Mouse (Mus musculus) hindbrain, embryonic 15.5 days (tissue): ENCODE measurements around the gene Grb2. TPM values are rescaled to one million over a fixed set of nuclear protein-coding genes. Genes with fewer than 3 reads are reported as not detected.
A peak's percentile ranks its signal among the peaks of the same experiment; 100 is the strongest.

Experiments
- ATAC-seq: fragments of 200-750 bp; cut with Nextera tagmentation; 2 replicates; pipeline ENCODE4 v1.8.0; 2017; ENCODE audit warnings: low read depth, moderate number of reproducible peaks, moderate TSS enrichment; ENCODE audit not compliant: low FRiP score
- H3K27ac ChIP-seq: fragments of 300-500 bp; sonication (generic); replicated peaks from 2 replicates; pipeline ENCODE4 v1.5.1; 2015; ENCODE audit warnings: mild to moderate bottlenecking, inconsistent platforms
- H3K27me3 ChIP-seq: fragments of 300-500 bp; sonication (generic); 2 replicates; pipeline ENCODE4 v1.6.1; 2015; ENCODE audit warnings: control low read depth, inconsistent platforms
- H3K36me3 ChIP-seq: fragments of 300-500 bp; sonication (generic); 2 replicates; pipeline ENCODE4 v1.6.1; 2015; ENCODE audit warnings: control low read depth, inconsistent platforms
- H3K4me1 ChIP-seq: fragments of 300-500 bp; sonication (generic); replicated peaks from 2 replicates; pipeline ENCODE4 v1.6.1; 2015; ENCODE audit warnings: control low read depth, inconsistent platforms
- H3K4me2 ChIP-seq: fragments of 300-500 bp; sonication (generic); 2 replicates; pipeline ENCODE4 v1.6.1; 2015; ENCODE audit warnings: moderate library complexity, mild to moderate bottlenecking, inconsistent platforms
- H3K4me3 ChIP-seq: fragments of 300-500 bp; sonication (generic); 2 replicates; pipeline ENCODE4 v1.5.1; 2015; ENCODE audit warnings: mild to moderate bottlenecking, inconsistent platforms
- H3K9ac ChIP-seq: fragments of 300-500 bp; sonication (generic); 2 replicates; pipeline ENCODE4 v1.6.1; 2015; ENCODE audit warnings: inconsistent platforms
- H3K9me3 ChIP-seq: fragments of 300-500 bp; sonication (generic); 2 replicates; pipeline ENCODE4 v1.6.1; 2016; ENCODE audit warnings: control low read depth, inconsistent platforms
- WGBS: fragments of 180-500 bp; shearing (Covaris S2); methylation state at CpG from one replicate; pipeline ENCODE4 v1.1.7; 2015; 5-methylcytosine and 5-hydroxymethylcytosine counted together
- polyA plus RNA-seq: library from polyadenylated mRNA; unstranded; fragments of >200 nt; fragmentation: Nextera tagmentation; extraction: Ambion mirVana; gene quantifications from 2 replicates; pipeline ENCODE4 v1.2.1, GENCODE M21; 2015

Gene Grb2
- polyA plus RNA-seq = 186 and 190 TPM in 2 replicates

- Histone ChIP-seq H3K9ac (peak within 1 kb of the TSS; percentile 92), H3K27me3 (no peaks in the 10 kb centered on the region), H3K4me2 (peak within 1 kb of the TSS; percentile 93), H3K9me3 (no peaks in the 10 kb centered on the region), H3K27ac (peak within 1 kb of the TSS; percentile 96), H3K4me3 (peak within 1 kb of the TSS; percentile 81), H3K36me3 (no peaks in the 10 kb centered on the region), H3K4me1 (peaks cover 29% of the 10 kb centered on the region)
- under 1% methylated on average over 57 of the region's 91 CpGs for WGBS
- peak; percentile 95 for ATAC-seq
Observed at GRCm38 (mm10) chr11:115708209-115708876, at the start of gene Grb2. TSS of gene Grb2 (minus strand) at chr11:115708597.

GRCm38 (mm10) chr11:115753485-115753884 lies 45.1 kb upstream of the Grb2 start:
- 75% methylated on average over 4 of the region's 4 CpGs for WGBS
- no peak for ATAC-seq
- no peaks in the 10 kb centered on the region for H3K36me3 ChIP-seq

GRCm38 (mm10) chr11:115752653-115753052 lies 44.3 kb upstream of the Grb2 start:
- Histone ChIP-seq H3K4me3 (no peak overlapping the region), H3K27me3 (no peaks in the 10 kb centered on the region), H3K27ac (no peak overlapping the region), H3K36me3 (no peaks in the 10 kb centered on the region), H3K9me3 (no peaks in the 10 kb centered on the region), H3K9ac (no peak overlapping the region), H3K4me2 (no peak overlapping the region), H3K4me1 (peaks cover under 1% of the 10 kb centered on the region; the same call in 1 of the 2 replicates)
- WGBS = 27% methylated on average over 7 of the region's 7 CpGs
- ATAC-seq = no peak

More at GRCm38 (mm10) chr11:115753485-115753884, 45.1 kb upstream of the Grb2 start:
- Histone ChIP-seq H3K27ac (no peak overlapping the region), H3K4me2 (no peak overlapping the region), H3K9ac (no peak overlapping the region), H3K27me3 (no peaks in the 10 kb centered on the region), H3K4me3 (no peak overlapping the region), H3K9me3 (no peaks in the 10 kb centered on the region), H3K4me1 (no peaks in the 10 kb centered on the region; the same call in 1 of the 2 replicates)

DNA sequence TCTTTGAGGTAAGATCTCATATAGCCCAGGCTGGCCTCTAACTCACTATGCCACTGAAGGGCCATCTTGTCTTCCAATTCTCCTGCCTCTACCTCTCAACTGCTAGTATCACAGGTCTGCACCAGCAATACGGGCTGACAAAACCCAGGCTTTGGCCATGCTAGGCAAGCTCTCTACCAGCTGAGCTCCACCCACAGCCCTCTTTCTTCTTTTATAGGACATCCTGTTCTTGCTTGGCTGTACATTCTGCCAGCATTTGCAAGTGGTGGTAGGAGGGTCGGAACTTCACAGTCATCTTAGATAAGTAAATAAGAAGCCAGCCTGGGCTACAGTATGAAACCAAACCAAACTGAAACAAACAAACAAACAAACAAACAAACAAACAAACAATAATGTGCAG lies 43.3 kb upstream of the Grb2 start:
- H3K4me2 ChIP-seq = no peak overlapping the region
- H3K9me3 ChIP-seq = no peaks in the 10 kb centered on the region
- no peak overlapping the region for H3K27ac ChIP-seq
- no peak overlapping the region for H3K9ac ChIP-seq
- H3K27me3 ChIP-seq = no peaks in the 10 kb centered on the region
- no peaks in the 10 kb centered on the region for H3K36me3 ChIP-seq
- 76% methylated on average over 2 of the region's 2 CpGs for WGBS
- no peak overlapping the region for H3K4me3 ChIP-seq
- ATAC-seq = no peak
- peaks cover 8% of the 10 kb centered on the region; the same call in 1 of the 2 replicates for H3K4me1 ChIP-seq

- no peaks in the 10 kb centered on the region for H3K27me3 ChIP-seq
- no peaks in the 10 kb centered on the region for H3K9me3 ChIP-seq
- no peak overlapping the region for H3K4me2 ChIP-seq
- no peak for ATAC-seq
- H3K4me1 ChIP-seq = peaks cover 8% of the 10 kb centered on the region; the same call in 1 of the 2 replicates
- H3K4me3 ChIP-seq = no peak overlapping the region
- H3K27ac ChIP-seq = no peak overlapping the region
- H3K36me3 ChIP-seq = no peaks in the 10 kb centered on the region
- H3K9ac ChIP-seq = no peak overlapping the region
- WGBS = 76% methylated on average over 5 of the region's 5 CpGs
Observed at GRCm38 (mm10) chr11:115749834-115750233, 41.4 kb upstream of the Grb2 start.

- Histone ChIP-seq H3K9ac (no peak overlapping the region), H3K27ac (no peak overlapping the region), H3K9me3 (no peaks in the 10 kb centered on the region), H3K36me3 (no peaks in the 10 kb centered on the region), H3K27me3 (no peaks in the 10 kb centered on the region), H3K4me1 (0 out of 2 replicates have a peak, but pooled peaks cover 8% of the 10 kb centered on the region), H3K4me2 (peak overlapping the region; percentile 35), H3K4me3 (peak overlapping the region; percentile 20)
- ATAC-seq = no peak
- WGBS = 7% methylated on average over 14 of the region's 15 CpGs
Observed at GRCm38 (mm10) chr11:115747351-115747750, 39.0 kb upstream of the Grb2 start.

DNA sequence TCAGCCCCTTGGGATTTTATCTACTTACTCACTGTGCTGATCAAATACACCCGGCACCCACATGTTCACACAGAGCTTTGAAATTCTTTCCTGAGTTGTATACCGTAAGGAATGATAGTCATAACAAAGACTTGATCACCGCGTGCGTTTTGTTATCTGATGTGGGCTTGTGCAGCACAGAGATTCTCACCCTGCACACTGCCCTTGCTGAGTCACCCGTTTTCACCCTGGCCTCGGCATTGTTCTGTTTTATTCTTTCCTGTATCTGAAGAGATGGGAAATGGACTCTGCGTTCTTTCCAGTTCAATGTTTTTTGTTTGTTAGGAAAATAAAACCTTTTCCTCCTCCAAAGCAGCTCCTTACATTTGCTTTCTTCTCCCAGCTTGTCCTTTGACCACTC lies 38.4 kb upstream of the Grb2 start:
- H3K4me2 ChIP-seq = peak overlapping the region; percentile 35; the same call in 1 of the 2 replicates
- H3K27me3 ChIP-seq = no peaks in the 10 kb centered on the region
- no peaks in the 10 kb centered on the region for H3K9me3 ChIP-seq
- no peak for ATAC-seq
- 53% methylated on average over 8 of the region's 8 CpGs for WGBS
- H3K4me3 ChIP-seq = no peak overlapping the region
- H3K27ac ChIP-seq = no peak overlapping the region
- H3K4me1 ChIP-seq = 0 out of 2 replicates have a peak, but pooled peaks cover 8% of the 10 kb centered on the region
- no peaks in the 10 kb centered on the region for H3K36me3 ChIP-seq
- no peak overlapping the region for H3K9ac ChIP-seq

DNA sequence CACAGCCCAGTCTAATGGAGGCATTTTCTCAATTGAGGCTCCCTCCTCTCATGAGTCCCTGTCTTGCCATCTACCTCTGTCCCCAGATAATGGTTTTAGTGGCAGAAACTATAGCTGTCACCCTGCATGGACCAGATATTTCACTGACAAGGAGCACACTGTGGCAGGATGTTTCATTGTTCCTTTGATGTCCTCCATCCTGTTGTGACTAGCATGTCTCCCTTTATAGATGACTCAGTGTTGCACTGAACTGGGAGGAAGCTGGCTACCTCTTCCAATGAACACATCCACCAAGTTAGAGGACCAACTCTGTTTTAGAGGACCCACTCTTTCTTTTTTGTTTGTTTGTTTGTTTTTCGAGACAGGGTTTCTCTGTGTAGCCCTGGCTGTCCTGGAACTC lies 37.7 kb upstream of the Grb2 start:
- H3K9ac ChIP-seq = no peak overlapping the region
- no peaks in the 10 kb centered on the region for H3K36me3 ChIP-seq
- no peaks in the 10 kb centered on the region for H3K27me3 ChIP-seq
- 89% methylated on average over 1 of the region's 1 CpGs for WGBS
- no peak overlapping the region for H3K27ac ChIP-seq
- no peak overlapping the region for H3K4me2 ChIP-seq
- ATAC-seq = no peak
- 0 out of 2 replicates have a peak, but pooled peaks cover 8% of the 10 kb centered on the region for H3K4me1 ChIP-seq
- H3K4me3 ChIP-seq = no peak overlapping the region
- H3K9me3 ChIP-seq = no peaks in the 10 kb centered on the region

- H3K9ac ChIP-seq = no peak overlapping the region
- ATAC-seq = no peak
- no peak overlapping the region for H3K4me2 ChIP-seq
- no peak overlapping the region for H3K27ac ChIP-seq
- H3K27me3 ChIP-seq = no peaks in the 10 kb centered on the region
- H3K4me1 ChIP-seq = 0 out of 2 replicates have a peak, but pooled peaks cover 8% of the 10 kb centered on the region
- 83% methylated on average over 5 of the region's 5 CpGs for WGBS
- no peak overlapping the region for H3K4me3 ChIP-seq
- no peaks in the 10 kb centered on the region for H3K36me3 ChIP-seq
- no peaks in the 10 kb centered on the region for H3K9me3 ChIP-seq
Observed at GRCm38 (mm10) chr11:115744385-115744784, 36.0 kb upstream of the Grb2 start.

- Histone ChIP-seq H3K36me3 (no peaks in the 10 kb centered on the region), H3K4me3 (no peak overlapping the region), H3K27ac (no peak overlapping the region), H3K9me3 (no peaks in the 10 kb centered on the region), H3K4me1 (0 out of 2 replicates have a peak, but pooled peaks cover 12% of the 10 kb centered on the region), H3K27me3 (no peaks in the 10 kb centered on the region), H3K4me2 (no peak overlapping the region), H3K9ac (no peak overlapping the region)
- 90% methylated on average over 9 of the region's 9 CpGs for WGBS
- no peak for ATAC-seq
Observed at GRCm38 (mm10) chr11:115742926-115743325, 34.5 kb upstream of the Grb2 start.

DNA sequence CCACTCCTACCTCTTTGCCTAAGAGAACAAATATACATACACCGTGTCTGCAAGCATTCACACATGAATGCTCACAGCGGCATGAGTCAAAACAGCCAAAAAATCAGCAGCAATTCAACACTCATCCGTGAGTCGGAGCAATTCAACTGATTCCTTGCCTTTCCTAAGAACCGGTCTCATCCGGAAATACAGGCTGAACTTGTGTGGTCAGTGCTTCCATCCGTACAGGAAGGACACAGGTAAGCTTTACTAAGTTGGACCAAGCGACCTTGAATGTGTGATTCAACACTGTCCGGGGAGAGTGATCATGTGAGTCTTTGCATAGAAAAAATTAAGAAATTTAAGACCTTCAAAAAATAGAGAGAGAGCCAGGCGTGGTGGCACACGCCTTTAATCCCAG lies 32.7 kb upstream of the Grb2 start:
- WGBS = 88% methylated on average over 11 of the region's 11 CpGs
- H3K27me3 ChIP-seq = no peaks in the 10 kb centered on the region
- no peak overlapping the region for H3K27ac ChIP-seq
- H3K4me1 ChIP-seq = 0 out of 2 replicates have a peak, but pooled peaks cover 7% of the 10 kb centered on the region
- H3K4me3 ChIP-seq = no peak overlapping the region
- ATAC-seq = no peak
- no peaks in the 10 kb centered on the region for H3K36me3 ChIP-seq
- no peaks in the 10 kb centered on the region for H3K9me3 ChIP-seq
- no peak overlapping the region for H3K4me2 ChIP-seq
- H3K9ac ChIP-seq = no peak overlapping the region

DNA sequence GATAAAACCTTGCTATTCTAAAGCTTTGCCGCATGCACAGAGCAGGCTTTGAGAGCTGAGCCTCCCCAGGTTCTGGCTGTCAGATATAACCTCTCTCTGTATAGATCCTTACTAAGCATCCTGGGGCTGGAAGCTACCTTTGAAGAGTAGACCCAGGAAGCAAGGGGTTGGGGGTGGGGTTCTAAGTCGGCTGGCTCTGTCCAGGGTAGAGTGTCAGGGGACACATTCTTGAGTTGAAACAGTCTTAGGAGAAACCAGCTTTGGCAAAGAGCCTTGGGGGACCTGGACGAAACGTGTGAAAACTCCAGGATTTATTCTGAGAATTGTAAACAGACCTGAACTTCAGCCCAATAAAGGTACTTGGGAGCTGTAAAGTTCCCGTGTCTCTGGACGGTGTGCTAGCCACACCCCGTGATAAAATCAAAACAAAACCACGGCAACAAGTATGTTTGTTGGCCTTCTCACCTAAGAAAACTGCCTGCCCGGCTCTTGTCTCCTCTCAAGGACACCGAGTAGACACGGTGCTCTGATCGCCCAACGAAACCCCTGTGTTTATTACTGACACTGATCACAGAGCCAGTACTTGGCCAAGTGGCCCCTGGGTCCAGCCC lies 30.0 kb upstream of the Grb2 start:
- Histone ChIP-seq H3K9me3 (no peaks in the 10 kb centered on the region), H3K36me3 (no peaks in the 10 kb centered on the region), H3K9ac (no peak overlapping the region), H3K4me1 (0 out of 2 replicates have a peak, but pooled peaks cover 7% of the 10 kb centered on the region), H3K27me3 (no peaks in the 10 kb centered on the region), H3K4me3 (no peak overlapping the region), H3K4me2 (no peak overlapping the region), H3K27ac (no peak overlapping the region)
- WGBS = 48% methylated on average over 13 of the region's 13 CpGs
- no peak for ATAC-seq
